Mouse (Mus musculus) brain, embryonic 14.5 days (tissue): ENCODE data around the gene Tmco4.

Source experiments
- CTCF ChIP-seq: fragments of 200-500 bp; IDR thresholded peaks from 2 replicates; pipeline ENCODE4 v1.5.1; 2012; ENCODE audit warnings: inconsistent platforms, mild to moderate bottlenecking, moderate library complexity, borderline replicate concordance; ENCODE audit not compliant: insufficient read depth, insufficient read length; ENCODE audit errors: extremely low read depth
- POLR2A ChIP-seq: fragments of 200-500 bp; IDR thresholded peaks from 2 replicates; pipeline ENCODE4 v1.6.1; 2012; ENCODE audit warnings: mild to moderate bottlenecking, inconsistent platforms, borderline replicate concordance; ENCODE audit not compliant: poor library complexity, insufficient read depth, insufficient read length, severe bottlenecking; ENCODE audit errors: extremely low read depth

- TF ChIP-seq POLR2A (no peak), CTCF (no peak)
Measured at GRCm38 (mm10) chr4:139043600-139043999, 70.9 kb downstream of the Tmco4 start.
